Mouse (Mus musculus): ENCODE measurements around the gene Gprc5b. TPM values are rescaled to one million over a fixed set of nuclear protein-coding genes. Genes with fewer than 3 reads are reported as not detected.

The Gprc5b gene
- total and polyA plus RNA-seq, 2 experiments, result 0.17 to 0.37 TPM

GRCm38 (mm10) chr7:118947241-118947640 is 47.8 kb downstream of the Gprc5b start:
- Histone ChIP-seq H3K79me2 (ENCODE audit: control insufficient read depth, insufficient read depth, low read length) (no peaks in the 10 kb centered on the region), H3K36me3 (ENCODE audit: control insufficient read depth, insufficient read depth, low read length) (no peaks in the 10 kb centered on the region), H3K4me1 (ENCODE audit: control insufficient read depth, insufficient read depth, low read length) (0 out of 2 replicates have a peak, but pooled peaks cover 1% of the 10 kb centered on the region), H3K4me3 (ENCODE audit: insufficient read depth, low read depth, low read length) (no peak overlapping the region), H3K27me3 (ENCODE audit: control insufficient read depth, insufficient read depth, low read length) (no peaks in the 10 kb centered on the region), H3K9ac (ENCODE audit: low read depth, low read length) (no peak overlapping the region), H3K27ac (replicated peaks; ENCODE audit: insufficient read depth, low read depth, low read length) (no peak overlapping the region)
- TF ChIP-seq POLR2A (IDR thresholded peaks at IDR 0.05; ENCODE audit: extremely low read depth, insufficient read depth, low read length), result no peak
- TF ChIP-seq CTCF (IDR thresholded peaks at IDR 0.05; ENCODE audit: low read depth, low read length), result no peak
- WGBS, result 83% methylated on average over 3 of the region's 3 CpGs
- no peak for DNase-seq (ENCODE audit: extremely low read depth, low read depth, low spot score)

DNA sequence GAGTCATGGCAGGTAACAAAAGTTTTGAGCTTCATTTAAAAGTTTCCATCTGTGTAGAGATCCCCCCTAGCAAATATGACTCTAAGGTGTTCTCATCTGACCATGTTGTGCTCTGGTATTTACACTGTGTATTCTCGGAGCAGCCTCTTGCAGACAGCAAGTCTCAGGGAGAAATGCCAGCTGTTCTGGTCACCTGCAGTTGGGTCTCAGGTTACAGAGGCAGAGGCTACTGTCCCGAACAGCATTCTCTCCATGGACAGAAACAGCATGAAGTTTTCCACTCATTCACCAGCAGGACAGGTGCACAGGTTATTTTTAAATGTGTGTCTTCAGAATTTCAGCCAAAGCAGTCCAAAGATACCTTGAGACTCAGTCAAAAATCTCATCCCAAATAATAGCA is 50.1 kb downstream of the Gprc5b start:
- no peak overlapping the region for H3K4me3 ChIP-seq (ENCODE audit: insufficient read depth, low read depth, low read length)
- no peaks in the 10 kb centered on the region for H3K79me2 ChIP-seq (ENCODE audit: control insufficient read depth, insufficient read depth, low read length)
- no peak overlapping the region for H3K9ac ChIP-seq (ENCODE audit: low read depth, low read length)
- H3K4me1 ChIP-seq (ENCODE audit: control insufficient read depth, insufficient read depth, low read length), result 0 out of 2 replicates have a peak, but pooled peaks cover 1% of the 10 kb centered on the region
- WGBS, result 59% methylated on average over 2 of the region's 2 CpGs
- no peaks in the 10 kb centered on the region for H3K27me3 ChIP-seq (ENCODE audit: control insufficient read depth, insufficient read depth, low read length)
- DNase-seq (ENCODE audit: extremely low read depth, low read depth, low spot score), result no peak
- H3K36me3 ChIP-seq (ENCODE audit: control insufficient read depth, insufficient read depth, low read length), result no peaks in the 10 kb centered on the region
- TF ChIP-seq POLR2A (IDR thresholded peaks at IDR 0.05; ENCODE audit: extremely low read depth, insufficient read depth, low read length), result no peak
- TF ChIP-seq CTCF (IDR thresholded peaks at IDR 0.05; ENCODE audit: low read depth, low read length), result no peak
- H3K27ac ChIP-seq (replicated peaks; ENCODE audit: insufficient read depth, low read depth, low read length), result no peak overlapping the region

DNA sequence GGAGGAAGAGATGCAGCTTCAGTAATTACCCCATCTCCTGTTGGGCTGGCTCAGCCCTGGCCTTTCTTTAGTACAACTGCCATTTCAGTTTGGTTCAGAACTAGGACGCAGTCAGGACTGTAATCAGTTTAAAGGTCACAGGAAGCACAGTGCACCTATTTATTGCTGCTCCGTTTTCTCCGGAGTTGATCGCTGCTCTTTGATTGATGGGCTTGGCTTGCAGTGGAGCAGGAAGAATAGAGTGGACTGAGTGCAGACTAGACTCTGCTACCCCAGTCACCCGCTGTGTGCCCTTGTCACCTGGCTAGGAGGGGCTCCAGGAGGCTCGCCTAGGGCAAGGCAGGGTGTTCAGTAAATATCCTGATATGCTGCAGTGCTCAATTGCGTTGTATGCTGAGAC is 51.8 kb downstream of the Gprc5b start:
- no peak for TF ChIP-seq POLR2A (IDR thresholded peaks at IDR 0.05; ENCODE audit: extremely low read depth, insufficient read depth, low read length)
- TF ChIP-seq CTCF (IDR thresholded peaks at IDR 0.05; ENCODE audit: low read depth, low read length), result no peak

GRCm38 (mm10) chr7:118942297-118942696 is 52.7 kb downstream of the Gprc5b start:
- Histone ChIP-seq H3K9ac (ENCODE audit: low read depth, low read length) (no peak overlapping the region), H3K79me2 (ENCODE audit: control insufficient read depth, insufficient read depth, low read length) (no peaks in the 10 kb centered on the region), H3K36me3 (ENCODE audit: control insufficient read depth, insufficient read depth, low read length) (no peaks in the 10 kb centered on the region), H3K4me1 (ENCODE audit: control insufficient read depth, insufficient read depth, low read length) (0 out of 2 replicates have a peak, but pooled peaks cover 1% of the 10 kb centered on the region), H3K4me3 (ENCODE audit: insufficient read depth, low read depth, low read length) (no peak overlapping the region), H3K27me3 (ENCODE audit: control insufficient read depth, insufficient read depth, low read length) (no peaks in the 10 kb centered on the region), H3K27ac (replicated peaks; ENCODE audit: insufficient read depth, low read depth, low read length) (no peak overlapping the region)
- WGBS, result 86% methylated on average over 3 of the region's 3 CpGs
- DNase-seq (ENCODE audit: extremely low read depth, low read depth, low spot score), result no peak
- no peak for TF ChIP-seq POLR2A (IDR thresholded peaks at IDR 0.05; ENCODE audit: extremely low read depth, insufficient read depth, low read length)
- TF ChIP-seq CTCF (IDR thresholded peaks at IDR 0.05; ENCODE audit: low read depth, low read length), result no peak

More for the DNA sequence above, 51.8 kb downstream of the Gprc5b start:
- 26% methylated on average over 7 of the region's 7 CpGs for WGBS
- no peak overlapping the region for H3K9ac ChIP-seq (ENCODE audit: low read depth, low read length)
- H3K27me3 ChIP-seq (ENCODE audit: control insufficient read depth, insufficient read depth, low read length), result no peaks in the 10 kb centered on the region
- H3K27ac ChIP-seq (replicated peaks; ENCODE audit: insufficient read depth, low read depth, low read length), result no peak overlapping the region
- no peaks in the 10 kb centered on the region for H3K36me3 ChIP-seq (ENCODE audit: control insufficient read depth, insufficient read depth, low read length)
- DNase-seq (ENCODE audit: extremely low read depth, low read depth, low spot score), result peak; percentile 69
- no peaks in the 10 kb centered on the region for H3K79me2 ChIP-seq (ENCODE audit: control insufficient read depth, insufficient read depth, low read length)
- 0 out of 2 replicates have a peak, but pooled peaks cover 1% of the 10 kb centered on the region for H3K4me1 ChIP-seq (ENCODE audit: control insufficient read depth, insufficient read depth, low read length)
- H3K4me3 ChIP-seq (ENCODE audit: insufficient read depth, low read depth, low read length), result no peak overlapping the region

DNA sequence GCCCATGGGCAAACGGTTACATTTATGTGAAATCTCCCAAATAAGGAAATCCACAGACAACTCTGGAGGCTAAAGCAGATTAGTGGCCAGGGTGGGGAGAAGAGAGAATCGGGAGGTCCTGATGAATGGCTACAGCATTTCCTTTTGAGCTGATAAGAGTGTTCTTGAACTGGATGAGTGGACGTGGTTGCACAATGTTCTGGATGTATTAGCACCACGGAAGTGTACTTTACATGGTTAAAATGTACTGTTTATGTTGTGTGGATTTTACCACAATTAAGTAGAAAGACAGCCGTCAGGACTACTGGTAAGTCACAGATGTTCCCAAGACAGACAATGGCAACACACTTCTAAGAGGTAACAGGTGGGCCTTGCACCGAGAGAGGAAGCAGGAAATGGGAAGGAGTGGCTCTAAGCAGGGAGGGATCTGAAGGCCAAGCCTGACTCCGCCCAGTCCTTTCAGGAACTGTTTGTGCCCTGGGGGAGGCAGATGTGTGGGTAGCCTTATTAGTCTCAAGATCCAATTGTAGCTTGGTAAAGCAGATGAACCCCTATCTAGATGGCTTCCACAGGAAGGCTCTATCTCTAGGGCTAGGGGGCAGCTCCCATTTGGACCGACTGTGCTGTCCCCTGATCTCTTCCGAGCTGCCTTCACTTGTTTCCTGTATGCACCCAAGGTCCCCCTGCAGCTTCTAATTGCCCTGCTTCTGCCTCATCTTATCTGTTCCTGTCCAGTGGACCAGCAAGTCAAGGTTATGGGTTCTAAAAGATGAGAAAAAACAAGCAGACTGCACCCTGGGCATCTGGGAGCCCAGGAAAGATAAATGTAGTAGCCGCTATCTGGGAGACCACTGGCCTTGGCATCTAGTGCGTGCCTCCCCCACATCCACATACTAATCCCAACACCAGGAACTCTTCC is 57.3 kb downstream of the Gprc5b start:
- no peak overlapping the region for H3K27ac ChIP-seq (replicated peaks; ENCODE audit: insufficient read depth, low read depth, low read length)
- no peak for DNase-seq (ENCODE audit: extremely low read depth, low read depth, low spot score)
- no peak overlapping the region for H3K4me3 ChIP-seq (ENCODE audit: insufficient read depth, low read depth, low read length)
- no peaks in the 10 kb centered on the region for H3K27me3 ChIP-seq (ENCODE audit: control insufficient read depth, insufficient read depth, low read length)
- H3K4me1 ChIP-seq (ENCODE audit: control insufficient read depth, insufficient read depth, low read length), result peaks cover 6% of the 10 kb centered on the region
- no peaks in the 10 kb centered on the region for H3K79me2 ChIP-seq (ENCODE audit: control insufficient read depth, insufficient read depth, low read length)
- TF ChIP-seq CTCF (IDR thresholded peaks at IDR 0.05; ENCODE audit: low read depth, low read length) (no peak), POLR2A (IDR thresholded peaks at IDR 0.05; ENCODE audit: extremely low read depth, insufficient read depth, low read length) (no peak)
- no peak overlapping the region for H3K9ac ChIP-seq (ENCODE audit: low read depth, low read length)
- WGBS, result 73% methylated on average over 11 of the region's 11 CpGs
- no peaks in the 10 kb centered on the region for H3K36me3 ChIP-seq (ENCODE audit: control insufficient read depth, insufficient read depth, low read length)

DNA sequence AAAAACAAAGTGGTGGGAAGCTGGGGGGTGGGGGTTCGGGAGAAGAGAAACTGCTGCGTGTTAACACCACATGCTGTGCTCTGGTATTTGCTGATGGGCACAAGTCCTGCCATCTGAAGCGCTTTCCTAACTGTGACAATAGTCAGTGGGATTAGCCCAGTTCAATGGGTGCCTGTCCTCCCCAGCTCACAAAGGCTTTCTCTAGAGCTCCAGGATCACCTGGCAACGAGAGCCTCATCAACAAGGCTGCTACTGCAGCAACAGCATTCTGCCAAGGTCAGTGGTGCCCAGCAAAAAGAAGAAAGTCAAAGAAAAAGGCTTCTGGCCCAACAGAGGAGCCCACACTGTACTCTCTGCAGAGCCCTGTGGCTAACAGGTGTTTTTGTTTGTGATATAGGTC is 58.2 kb downstream of the Gprc5b start:
- Histone ChIP-seq H3K36me3 (ENCODE audit: control insufficient read depth, insufficient read depth, low read length) (no peaks in the 10 kb centered on the region), H3K9ac (ENCODE audit: low read depth, low read length) (no peak overlapping the region), H3K27ac (replicated peaks; ENCODE audit: insufficient read depth, low read depth, low read length) (no peak overlapping the region), H3K27me3 (ENCODE audit: control insufficient read depth, insufficient read depth, low read length) (no peaks in the 10 kb centered on the region), H3K4me1 (ENCODE audit: control insufficient read depth, insufficient read depth, low read length) (peaks cover 6% of the 10 kb centered on the region), H3K79me2 (ENCODE audit: control insufficient read depth, insufficient read depth, low read length) (no peaks in the 10 kb centered on the region), H3K4me3 (ENCODE audit: insufficient read depth, low read depth, low read length) (no peak overlapping the region)
- WGBS, result 76% methylated on average over 4 of the region's 4 CpGs
- peak; percentile 21 for DNase-seq (ENCODE audit: extremely low read depth, low read depth, low spot score)
- no peak for TF ChIP-seq CTCF (IDR thresholded peaks at IDR 0.05; ENCODE audit: low read depth, low read length)

Data from liver, adult 2 months (tissue).